Mouse (Mus musculus): ENCODE results near the gene Sfi1. TPM values are rescaled to one million over a fixed set of nuclear protein-coding genes. Genes with fewer than 3 reads are reported as not detected.
"Not testable (repeated sequence)": the region's sequence is repeated elsewhere in the genome, so short reads cannot be mapped to it uniquely, and the experiment has no call there.

The Sfi1 gene
- total RNA-seq (2017), result 16.6 and 19.5 TPM in 2 replicates

GRCm38 (mm10) chr11:3193363-3193762 lies at the start of gene Sfi1:
TSS of gene Sfi1 (minus strand) at chr11:3193463.
- ATAC-seq (replicated peaks; ENCODE audit: low read depth, poor library complexity, severe bottlenecking), result no peak

GRCm38 (mm10) chr11:3242395-3242794 lies 49.1 kb upstream of the Sfi1 start:
- no peak for ATAC-seq (replicated peaks; ENCODE audit: low read depth, poor library complexity, severe bottlenecking)

- ATAC-seq (replicated peaks; ENCODE audit: low read depth, poor library complexity, severe bottlenecking), result no peak
Observed at GRCm38 (mm10) chr11:3235277-3235676, 42.0 kb upstream of the Sfi1 start.

GRCm38 (mm10) chr11:3233704-3234103 lies 40.4 kb upstream of the Sfi1 start:
- ATAC-seq (replicated peaks; ENCODE audit: low read depth, poor library complexity, severe bottlenecking), result no peak

GRCm38 (mm10) chr11:3232248-3232647 lies 39.0 kb upstream of the Sfi1 start:
- no peak for ATAC-seq (replicated peaks; ENCODE audit: low read depth, poor library complexity, severe bottlenecking)

GRCm38 (mm10) chr11:3227113-3227512 lies 33.9 kb upstream of the Sfi1 start:
- ATAC-seq (replicated peaks; ENCODE audit: low read depth, poor library complexity, severe bottlenecking), result no peak

GRCm38 (mm10) chr11:3223105-3223504 lies 29.8 kb upstream of the Sfi1 start:
- ATAC-seq (replicated peaks; ENCODE audit: low read depth, poor library complexity, severe bottlenecking), result no peak

- no peak for ATAC-seq (replicated peaks; ENCODE audit: low read depth, poor library complexity, severe bottlenecking)
Observed at GRCm38 (mm10) chr11:3212526-3212925, 19.3 kb upstream of the Sfi1 start.

GRCm38 (mm10) chr11:3206783-3207182 lies 13.5 kb upstream of the Sfi1 start:
- no peak for ATAC-seq (replicated peaks; ENCODE audit: low read depth, poor library complexity, severe bottlenecking)

GRCm38 (mm10) chr11:3205207-3205606 lies 11.9 kb upstream of the Sfi1 start:
- ATAC-seq (replicated peaks; ENCODE audit: low read depth, poor library complexity, severe bottlenecking), result no peak

- ATAC-seq (replicated peaks; ENCODE audit: low read depth, poor library complexity, severe bottlenecking), result no peak
Observed at GRCm38 (mm10) chr11:3203771-3204170, 10.5 kb upstream of the Sfi1 start.

GRCm38 (mm10) chr11:3202781-3203441 lies 9.6 kb upstream of the Sfi1 start:
- ATAC-seq (replicated peaks; ENCODE audit: low read depth, poor library complexity, severe bottlenecking), result peak; percentile 40

GRCm38 (mm10) chr11:3202231-3202701 lies 9.0 kb upstream of the Sfi1 start, which contains the start of gene Eif4enif1:
TSS of gene Eif4enif1 (plus strand) at chr11:3202392.
- ATAC-seq (replicated peaks; ENCODE audit: low read depth, poor library complexity, severe bottlenecking), result peak; percentile 33

- peak; percentile 13 for ATAC-seq (replicated peaks; ENCODE audit: low read depth, poor library complexity, severe bottlenecking)
Observed at GRCm38 (mm10) chr11:3201326-3202230, 8.3 kb upstream of the Sfi1 start.

- ATAC-seq (replicated peaks; ENCODE audit: low read depth, poor library complexity, severe bottlenecking), result not testable (repeated sequence)
Observed at GRCm38 (mm10) chr11:3200636-3201035, 7.4 kb upstream of the Sfi1 start.

GRCm38 (mm10) chr11:3182707-3183106 lies 10.6 kb downstream of the Sfi1 start:
- ATAC-seq (replicated peaks; ENCODE audit: low read depth, poor library complexity, severe bottlenecking), result not testable (repeated sequence)

- ATAC-seq (replicated peaks; ENCODE audit: low read depth, poor library complexity, severe bottlenecking), result not testable (repeated sequence)
Observed at GRCm38 (mm10) chr11:3181971-3182370, 11.3 kb downstream of the Sfi1 start.

GRCm38 (mm10) chr11:3181250-3181649 lies 12.0 kb downstream of the Sfi1 start:
- not testable (repeated sequence) for ATAC-seq (replicated peaks; ENCODE audit: low read depth, poor library complexity, severe bottlenecking)

- ATAC-seq (replicated peaks; ENCODE audit: low read depth, poor library complexity, severe bottlenecking), result not testable (repeated sequence)
Observed at GRCm38 (mm10) chr11:3180510-3181160, 12.6 kb downstream of the Sfi1 start.

- not testable (repeated sequence) for ATAC-seq (replicated peaks; ENCODE audit: low read depth, poor library complexity, severe bottlenecking)
Observed at GRCm38 (mm10) chr11:3179726-3180092, 13.6 kb downstream of the Sfi1 start.

All from common myeloid progenitor, adult 5-6 weeks (primary cell).